Mouse (Mus musculus): ENCODE measurements around the gene Wdr37. TPM values are rescaled to one million over a fixed set of nuclear protein-coding genes. Genes with fewer than 3 reads are reported as not detected.

Wdr37 gene
- polyA plus RNA-seq, 1 experiment: 6.5 TPM

DNA sequence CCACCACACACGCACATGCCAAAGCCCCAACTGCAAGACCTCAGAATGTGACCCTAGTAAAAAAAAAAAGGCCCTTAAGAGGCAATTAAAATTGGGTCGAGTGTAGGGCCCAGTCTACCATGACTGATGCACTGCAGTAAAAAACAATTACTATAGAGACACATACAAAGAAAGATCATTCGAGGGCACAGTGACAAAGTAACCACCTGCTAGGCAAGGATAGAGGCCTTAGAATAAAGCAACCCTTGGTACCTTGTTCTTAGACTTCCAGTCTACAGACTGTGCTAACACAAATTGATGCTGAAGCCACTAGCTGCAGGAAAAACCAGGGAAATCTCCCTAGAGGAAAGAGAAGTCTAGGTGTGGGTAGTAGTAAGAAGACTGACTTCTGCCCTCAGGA lies 33.3 kb downstream of the Wdr37 start:
- Histone ChIP-seq H3K27me3 (ENCODE audit: control insufficient read depth, insufficient read depth, insufficient read length) (no peaks in the 10 kb centered on the region), H3K79me2 (ENCODE audit: control insufficient read depth, insufficient read depth) (no peaks in the 10 kb centered on the region), H3K36me3 (ENCODE audit: control insufficient read depth, insufficient read depth) (peaks cover 69% of the 10 kb centered on the region), H3K4me3 (no peak overlapping the region), H3ac (ENCODE audit: control insufficient read depth, insufficient read length) (no peak overlapping the region), H3K4me2 (ENCODE audit: low read depth) (no peak overlapping the region)
- TF ChIP-seq TCF3 (IDR thresholded peaks at IDR 0.05; ENCODE audit: insufficient read length, low read depth) (no peak), MAX (IDR thresholded peaks at IDR 0.05; ENCODE audit: low read depth) (no peak), SRF (IDR thresholded peaks at IDR 0.05; ENCODE audit: control insufficient read depth, insufficient read length, low read depth) (no peak), POLR2AphosphoS2 (IDR thresholded peaks at IDR 0.05; ENCODE audit: insufficient read length, low read depth) (no peak), REST (IDR thresholded peaks at IDR 0.05; ENCODE audit: insufficient read depth, insufficient read length) (no peak), CEBPB (IDR thresholded peaks at IDR 0.05; ENCODE audit: insufficient read depth, poor library complexity, severe bottlenecking) (no peak), MYOD1 (IDR thresholded peaks at IDR 0.05; ENCODE audit: control insufficient read depth in 1 of 3, insufficient read length in 2 of 3, low read depth in 2 of 3) (no peak), E2F4 (IDR thresholded peaks at IDR 0.05; ENCODE audit: insufficient read depth) (no peak), USF1 (IDR thresholded peaks at IDR 0.05; ENCODE audit: low read depth) (no peak), TCF12 (IDR thresholded peaks at IDR 0.05; ENCODE audit: insufficient read depth, poor library complexity, severe bottlenecking) (no peak), POLR2A (IDR thresholded peaks at IDR 0.05; ENCODE audit: insufficient read length, low read depth) (no peak)

DNA sequence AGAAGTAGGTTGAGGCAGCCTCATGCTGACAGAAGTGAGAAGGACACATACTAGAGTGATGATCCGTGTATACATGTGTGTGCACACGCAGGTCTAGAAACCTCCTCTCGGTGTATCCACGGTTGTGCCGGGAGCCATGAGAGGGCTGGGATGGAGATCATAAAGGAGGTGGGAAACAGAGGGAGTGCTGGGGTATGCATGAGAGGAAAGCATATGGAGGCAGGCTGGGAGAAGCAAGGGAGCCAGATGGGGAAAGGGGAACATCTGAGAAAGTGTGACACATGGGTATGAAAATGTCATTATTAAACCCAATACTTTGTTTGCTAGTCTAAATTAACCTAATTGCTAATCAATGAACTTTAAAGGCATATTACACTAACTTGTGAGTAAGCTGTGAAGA lies 37.1 kb downstream of the Wdr37 start:
- H3K36me3 ChIP-seq (ENCODE audit: control insufficient read depth, insufficient read depth): peaks cover 55% of the 10 kb centered on the region
- no peak overlapping the region for H3K4me2 ChIP-seq (ENCODE audit: low read depth)
- H3K4me3 ChIP-seq: no peak overlapping the region
- no peaks in the 10 kb centered on the region for H3K79me2 ChIP-seq (ENCODE audit: control insufficient read depth, insufficient read depth)
- no peaks in the 10 kb centered on the region for H3K27me3 ChIP-seq (ENCODE audit: control insufficient read depth, insufficient read depth, insufficient read length)
- no peak overlapping the region for H3ac ChIP-seq (ENCODE audit: control insufficient read depth, insufficient read length)
- no peak for TF ChIP-seq POLR2AphosphoS2 (IDR thresholded peaks at IDR 0.05; ENCODE audit: insufficient read length, low read depth)
- no peak for TF ChIP-seq E2F4 (IDR thresholded peaks at IDR 0.05; ENCODE audit: insufficient read depth)
- TF ChIP-seq POLR2A (IDR thresholded peaks at IDR 0.05; ENCODE audit: insufficient read length, low read depth): no peak
- no peak for TF ChIP-seq SRF (IDR thresholded peaks at IDR 0.05; ENCODE audit: control insufficient read depth, insufficient read length, low read depth)
- TF ChIP-seq CEBPB (IDR thresholded peaks at IDR 0.05; ENCODE audit: insufficient read depth, poor library complexity, severe bottlenecking): no peak
- no peak for TF ChIP-seq MYOD1 (IDR thresholded peaks at IDR 0.05; ENCODE audit: control insufficient read depth in 1 of 3, insufficient read length in 2 of 3, low read depth in 2 of 3)
- no peak for TF ChIP-seq USF1 (IDR thresholded peaks at IDR 0.05; ENCODE audit: low read depth)
- TF ChIP-seq REST (IDR thresholded peaks at IDR 0.05; ENCODE audit: insufficient read depth, insufficient read length): no peak
- TF ChIP-seq MAX (IDR thresholded peaks at IDR 0.05; ENCODE audit: low read depth): no peak
- TF ChIP-seq TCF3 (IDR thresholded peaks at IDR 0.05; ENCODE audit: insufficient read length, low read depth): no peak
- no peak for TF ChIP-seq MYOG (IDR thresholded peaks at IDR 0.05; ENCODE audit: control insufficient read depth in 1 of 3, insufficient read depth in 1 of 3, insufficient read length in 2 of 3, low read depth in 2 of 3)
- no peak for TF ChIP-seq TCF12 (IDR thresholded peaks at IDR 0.05; ENCODE audit: insufficient read depth, poor library complexity, severe bottlenecking)

DNA sequence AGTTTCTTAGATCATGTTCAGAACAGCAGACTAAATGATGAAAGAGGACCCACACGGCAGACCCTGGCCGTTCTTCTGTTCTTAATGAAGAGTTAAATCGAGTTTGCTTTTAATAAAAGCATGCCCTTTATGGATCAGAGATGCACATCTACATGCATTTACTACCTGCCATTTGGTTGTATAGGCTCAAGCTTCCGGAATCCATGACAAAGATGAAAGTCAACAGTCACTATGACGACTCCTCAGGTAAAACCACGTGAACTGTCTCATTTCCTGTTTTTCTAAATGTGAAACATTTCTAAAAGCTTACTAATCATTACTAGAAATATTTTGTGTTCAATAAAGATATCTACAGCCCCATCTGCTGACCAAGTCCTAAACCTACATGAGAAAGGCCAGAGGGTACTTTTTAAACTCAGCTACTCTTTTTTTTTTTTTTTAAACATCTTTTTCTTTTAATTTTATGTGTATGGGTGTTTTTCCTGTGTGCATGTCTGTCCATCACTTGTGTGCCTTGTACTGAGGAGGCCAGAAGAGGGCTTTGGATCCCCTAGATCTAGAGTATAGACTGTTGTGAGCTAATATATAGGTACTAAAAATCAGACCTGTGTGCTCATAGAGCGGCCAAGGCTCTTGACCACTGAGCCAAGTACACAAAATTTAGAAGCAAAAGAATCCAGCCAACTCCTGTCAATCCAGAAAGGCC lies 40.0 kb downstream of the Wdr37 start:
- H3K36me3 ChIP-seq (ENCODE audit: control insufficient read depth, insufficient read depth): peaks cover 63% of the 10 kb centered on the region
- H3ac ChIP-seq (ENCODE audit: control insufficient read depth, insufficient read length): no peak overlapping the region
- H3K27me3 ChIP-seq (ENCODE audit: control insufficient read depth, insufficient read depth, insufficient read length): no peaks in the 10 kb centered on the region
- peaks cover 6% of the 10 kb centered on the region for H3K79me2 ChIP-seq (ENCODE audit: control insufficient read depth, insufficient read depth)
- H3K4me3 ChIP-seq: no peak overlapping the region
- TF ChIP-seq REST (IDR thresholded peaks at IDR 0.05; ENCODE audit: insufficient read depth, insufficient read length): no peak
- no peak for TF ChIP-seq MAX (IDR thresholded peaks at IDR 0.05; ENCODE audit: low read depth)
- no peak for TF ChIP-seq MYOD1 (IDR thresholded peaks at IDR 0.05; ENCODE audit: control insufficient read depth in 1 of 3, insufficient read length in 2 of 3, low read depth in 2 of 3)
- TF ChIP-seq TCF12 (IDR thresholded peaks at IDR 0.05; ENCODE audit: insufficient read depth, poor library complexity, severe bottlenecking): no peak
- TF ChIP-seq E2F4 (IDR thresholded peaks at IDR 0.05; ENCODE audit: insufficient read depth): no peak
- no peak for TF ChIP-seq POLR2AphosphoS2 (IDR thresholded peaks at IDR 0.05; ENCODE audit: insufficient read length, low read depth)
- TF ChIP-seq MYOG (IDR thresholded peaks at IDR 0.05; ENCODE audit: control insufficient read depth in 1 of 3, insufficient read depth in 1 of 3, insufficient read length in 2 of 3, low read depth in 2 of 3): no peak
- TF ChIP-seq SRF (IDR thresholded peaks at IDR 0.05; ENCODE audit: control insufficient read depth, insufficient read length, low read depth): no peak
- no peak for TF ChIP-seq CEBPB (IDR thresholded peaks at IDR 0.05; ENCODE audit: insufficient read depth, poor library complexity, severe bottlenecking)
- no peak for TF ChIP-seq TCF3 (IDR thresholded peaks at IDR 0.05; ENCODE audit: insufficient read length, low read depth)
- no peak for TF ChIP-seq POLR2A (IDR thresholded peaks at IDR 0.05; ENCODE audit: insufficient read length, low read depth)
- no peak for TF ChIP-seq USF1 (IDR thresholded peaks at IDR 0.05; ENCODE audit: low read depth)
- no peak overlapping the region for H3K4me2 ChIP-seq (ENCODE audit: low read depth)

DNA sequence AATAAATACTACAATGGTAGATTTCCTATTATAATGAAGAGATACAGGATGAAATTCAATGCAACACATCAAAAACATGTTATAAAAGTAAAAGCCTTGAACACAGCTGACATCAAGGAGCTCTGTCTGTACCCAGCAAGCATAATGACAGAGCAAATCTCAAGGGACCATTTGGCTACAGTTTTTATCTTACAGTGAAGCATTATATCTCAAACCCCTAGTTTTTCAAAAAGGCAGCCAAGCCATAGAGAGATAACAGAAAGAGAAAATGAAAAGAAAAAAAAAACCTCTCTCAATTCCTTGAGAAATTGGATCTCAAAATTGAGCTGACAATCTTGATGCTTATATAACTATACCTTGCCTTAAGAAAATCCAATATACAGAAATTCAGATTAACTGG lies 41.0 kb downstream of the Wdr37 start:
- H3K4me3 ChIP-seq: no peak overlapping the region
- H3K79me2 ChIP-seq (ENCODE audit: control insufficient read depth, insufficient read depth): peaks cover 6% of the 10 kb centered on the region
- no peaks in the 10 kb centered on the region for H3K27me3 ChIP-seq (ENCODE audit: control insufficient read depth, insufficient read depth, insufficient read length)
- H3K4me2 ChIP-seq (ENCODE audit: low read depth): no peak overlapping the region
- no peak overlapping the region for H3ac ChIP-seq (ENCODE audit: control insufficient read depth, insufficient read length)
- no peak for TF ChIP-seq CEBPB (IDR thresholded peaks at IDR 0.05; ENCODE audit: insufficient read depth, poor library complexity, severe bottlenecking)
- no peak for TF ChIP-seq E2F4 (IDR thresholded peaks at IDR 0.05; ENCODE audit: insufficient read depth)
- TF ChIP-seq POLR2A (IDR thresholded peaks at IDR 0.05; ENCODE audit: insufficient read length, low read depth): no peak
- TF ChIP-seq MYOG (IDR thresholded peaks at IDR 0.05; ENCODE audit: control insufficient read depth in 1 of 3, insufficient read depth in 1 of 3, insufficient read length in 2 of 3, low read depth in 2 of 3): no peak
- TF ChIP-seq USF1 (IDR thresholded peaks at IDR 0.05; ENCODE audit: low read depth): no peak
- TF ChIP-seq TCF3 (IDR thresholded peaks at IDR 0.05; ENCODE audit: insufficient read length, low read depth): no peak
- no peak for TF ChIP-seq MYOD1 (IDR thresholded peaks at IDR 0.05; ENCODE audit: control insufficient read depth in 1 of 3, insufficient read length in 2 of 3, low read depth in 2 of 3)
- no peak for TF ChIP-seq MAX (IDR thresholded peaks at IDR 0.05; ENCODE audit: low read depth)
- H3K36me3 ChIP-seq (ENCODE audit: control insufficient read depth, insufficient read depth): peaks cover 56% of the 10 kb centered on the region
